Mouse (Mus musculus) limb, embryonic 15.5 days (tissue): ENCODE data around the gene Gstp1. TPM values are rescaled to one million over a fixed set of nuclear protein-coding genes. Genes with fewer than 3 reads are reported as not detected.

Source experiments
- ATAC-seq: fragments of 200-750 bp; cut with Nextera tagmentation; 2 replicates; pipeline ENCODE4 v1.8.0; 2017; ENCODE audit warnings: low read depth, moderate TSS enrichment; ENCODE audit not compliant: insufficient number of reproducible peaks, low FRiP score, low TSS enrichment
- H3K27ac ChIP-seq: fragments of 300-500 bp; sonication (generic); 2 replicates; pipeline ENCODE4 v1.5.1; 2015; ENCODE audit warnings: moderate library complexity, mild to moderate bottlenecking, inconsistent platforms
- H3K27me3 ChIP-seq: fragments of 300-500 bp; sonication (generic); 2 replicates; pipeline ENCODE4 v1.6.1; 2015; ENCODE audit warnings: inconsistent platforms
- H3K36me3 ChIP-seq: fragments of 300-500 bp; sonication (generic); 2 replicates; pipeline ENCODE4 v1.6.1; 2015; ENCODE audit warnings: inconsistent platforms
- H3K4me1 ChIP-seq: fragments of 300-500 bp; sonication (generic); 2 replicates; pipeline ENCODE4 v1.6.1; 2015; ENCODE audit warnings: inconsistent platforms
- H3K4me2 ChIP-seq: fragments of 300-500 bp; sonication (generic); 2 replicates; pipeline ENCODE4 v1.6.1; 2015; ENCODE audit warnings: mild to moderate bottlenecking, inconsistent platforms
- H3K4me3 ChIP-seq: fragments of 300-500 bp; sonication (generic); 2 replicates; pipeline ENCODE4 v1.5.1; 2015; ENCODE audit warnings: mild to moderate bottlenecking, inconsistent platforms
- H3K9ac ChIP-seq: fragments of 300-500 bp; sonication (generic); 2 replicates; pipeline ENCODE4 v1.6.1; 2015; ENCODE audit warnings: inconsistent platforms
- H3K9me3 ChIP-seq: fragments of 300-500 bp; sonication (generic); 2 replicates; pipeline ENCODE4 v1.6.1; 2016; ENCODE audit warnings: inconsistent platforms
- WGBS: fragments of 180-500 bp; shearing (Covaris S2); methylation state at CpG from one replicate; pipeline ENCODE4 v1.1.7; 2015; 5-methylcytosine and 5-hydroxymethylcytosine counted together
- polyA plus RNA-seq: library from polyadenylated mRNA; unstranded; fragments of >200 nt; fragmentation: Nextera tagmentation; extraction: Ambion mirVana; gene quantifications from 2 replicates; pipeline ENCODE4 v1.2.1, GENCODE M21; 2015

Gstp1 gene
- polyA plus RNA-seq, 1 experiment from 2014 or later: 537 TPM

DNA sequence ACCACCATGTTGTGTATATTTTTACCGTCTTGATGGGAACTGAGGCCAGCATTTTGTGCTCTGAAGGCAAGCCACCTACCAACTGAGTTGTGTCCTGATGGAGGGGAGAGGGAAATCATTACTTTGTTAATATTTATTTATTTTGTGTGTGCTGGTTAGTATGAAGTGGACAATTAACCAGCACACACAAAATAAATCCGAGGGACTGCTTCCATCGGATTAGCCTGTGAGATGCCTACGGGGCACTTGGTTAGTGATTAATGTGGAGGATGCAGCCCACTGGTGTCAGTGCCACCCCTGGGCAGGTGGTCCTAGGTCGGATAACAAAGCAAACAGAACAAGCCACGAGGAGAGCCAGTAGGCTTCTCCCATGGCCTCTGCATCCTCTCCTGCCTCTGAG is 42.9 kb downstream of the Gstp1 start:
- Histone ChIP-seq H3K4me2 (no peak overlapping the region), H3K9me3 (no peaks in the 10 kb centered on the region), H3K27ac (no peak overlapping the region), H3K4me3 (no peak overlapping the region), H3K36me3 (no peaks in the 10 kb centered on the region), H3K27me3 (no peaks in the 10 kb centered on the region; the same call in 1 of the 2 replicates), H3K4me1 (peaks cover 11% of the 10 kb centered on the region), H3K9ac (no peak overlapping the region)
- no peak for ATAC-seq
- 62% methylated on average over 6 of the region's 6 CpGs for WGBS

- H3K27ac ChIP-seq: no peak within 1 kb of the TSS
- H3K27me3 ChIP-seq: no peaks in the 10 kb centered on the region; the same call in 1 of the 2 replicates
- no peaks in the 10 kb centered on the region for H3K4me1 ChIP-seq
- H3K9me3 ChIP-seq: no peaks in the 10 kb centered on the region
- no peak within 1 kb of the TSS for H3K4me2 ChIP-seq
- no peak for ATAC-seq
- no peak within 1 kb of the TSS for H3K9ac ChIP-seq
- WGBS: 41% methylated on average over 5 of the region's 5 CpGs
- H3K36me3 ChIP-seq: no peaks in the 10 kb centered on the region
- no peak within 1 kb of the TSS for H3K4me3 ChIP-seq
Measured at GRCm38 (mm10) chr19:3992416-3992815, 45.4 kb downstream of the Gstp1 start, which contains the start of gene Tbx10. Gene Tbx10, plus strand, starts transcription at chr19:3992752.

- no peaks in the 10 kb centered on the region for H3K36me3 ChIP-seq
- WGBS: 78% methylated on average over 3 of the region's 3 CpGs
Measured at GRCm38 (mm10) chr19:3991966-3992365, 45.8 kb downstream of the Gstp1 start.

DNA sequence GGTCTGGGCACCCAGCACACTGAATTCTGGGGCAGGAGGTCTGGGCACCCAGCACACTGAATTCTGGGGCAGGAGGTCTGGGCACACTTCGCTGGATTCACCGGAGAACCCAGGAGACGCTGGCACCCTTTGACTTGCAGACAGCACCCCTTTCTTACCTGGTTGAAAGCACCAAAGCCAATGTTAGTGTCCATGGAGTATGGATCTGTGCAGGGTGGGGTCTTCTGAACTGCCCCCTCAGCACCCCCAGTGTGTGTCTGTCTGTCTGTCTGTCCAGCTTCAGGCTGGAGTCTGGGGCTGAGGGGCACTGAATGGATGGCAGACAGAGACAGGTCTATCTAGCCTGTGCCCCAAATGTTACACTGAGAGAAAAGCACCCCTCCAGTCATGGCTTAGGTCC is 46.2 kb downstream of the Gstp1 start:
- 96% methylated on average over 3 of the region's 3 CpGs for WGBS
- no peak overlapping the region for H3K4me3 ChIP-seq
- H3K27ac ChIP-seq: no peak overlapping the region
- no peak overlapping the region for H3K4me2 ChIP-seq
- no peaks in the 10 kb centered on the region for H3K9me3 ChIP-seq
- H3K27me3 ChIP-seq: no peaks in the 10 kb centered on the region; the same call in 1 of the 2 replicates
- H3K9ac ChIP-seq: no peak overlapping the region
- ATAC-seq: no peak
- peaks cover 6% of the 10 kb centered on the region for H3K4me1 ChIP-seq
- H3K36me3 ChIP-seq: no peaks in the 10 kb centered on the region

More at GRCm38 (mm10) chr19:3991966-3992365, 45.8 kb downstream of the Gstp1 start:
- no peak overlapping the region for H3K9ac ChIP-seq
- H3K27me3 ChIP-seq: no peaks in the 10 kb centered on the region; the same call in 1 of the 2 replicates
- no peaks in the 10 kb centered on the region for H3K9me3 ChIP-seq
- peaks cover 2% of the 10 kb centered on the region for H3K4me1 ChIP-seq
- H3K27ac ChIP-seq: no peak overlapping the region
- no peak for ATAC-seq
- H3K4me3 ChIP-seq: no peak overlapping the region
- no peak overlapping the region for H3K4me2 ChIP-seq

GRCm38 (mm10) chr19:3990804-3991203 is 47.0 kb downstream of the Gstp1 start:
- Histone ChIP-seq H3K9me3 (no peaks in the 10 kb centered on the region), H3K9ac (no peak overlapping the region), H3K27ac (no peak overlapping the region), H3K36me3 (no peaks in the 10 kb centered on the region), H3K4me2 (no peak overlapping the region), H3K4me1 (peaks cover 14% of the 10 kb centered on the region), H3K27me3 (no peaks in the 10 kb centered on the region; the same call in 1 of the 2 replicates), H3K4me3 (no peak overlapping the region)
- ATAC-seq: no peak
- WGBS: 23% methylated on average over 6 of the region's 6 CpGs

- Histone ChIP-seq H3K27ac (no peak overlapping the region), H3K9ac (no peak overlapping the region), H3K4me3 (no peak overlapping the region), H3K36me3 (no peaks in the 10 kb centered on the region), H3K27me3 (no peaks in the 10 kb centered on the region), H3K4me2 (no peak overlapping the region), H3K9me3 (no peaks in the 10 kb centered on the region), H3K4me1 (peaks cover 15% of the 10 kb centered on the region)
- 87% methylated on average over 4 of the region's 4 CpGs for WGBS
- ATAC-seq: no peak
Measured at GRCm38 (mm10) chr19:3988750-3989149, 49.0 kb downstream of the Gstp1 start.

- ATAC-seq: no peak
- Histone ChIP-seq H3K9me3 (no peaks in the 10 kb centered on the region), H3K27me3 (no peaks in the 10 kb centered on the region), H3K27ac (no peak overlapping the region), H3K9ac (no peak overlapping the region), H3K4me2 (no peak overlapping the region), H3K4me3 (no peak overlapping the region), H3K4me1 (peaks cover 15% of the 10 kb centered on the region), H3K36me3 (no peaks in the 10 kb centered on the region)
- WGBS: 79% methylated on average over 14 of the region's 14 CpGs
Measured at GRCm38 (mm10) chr19:3988066-3988465, 49.7 kb downstream of the Gstp1 start.

DNA sequence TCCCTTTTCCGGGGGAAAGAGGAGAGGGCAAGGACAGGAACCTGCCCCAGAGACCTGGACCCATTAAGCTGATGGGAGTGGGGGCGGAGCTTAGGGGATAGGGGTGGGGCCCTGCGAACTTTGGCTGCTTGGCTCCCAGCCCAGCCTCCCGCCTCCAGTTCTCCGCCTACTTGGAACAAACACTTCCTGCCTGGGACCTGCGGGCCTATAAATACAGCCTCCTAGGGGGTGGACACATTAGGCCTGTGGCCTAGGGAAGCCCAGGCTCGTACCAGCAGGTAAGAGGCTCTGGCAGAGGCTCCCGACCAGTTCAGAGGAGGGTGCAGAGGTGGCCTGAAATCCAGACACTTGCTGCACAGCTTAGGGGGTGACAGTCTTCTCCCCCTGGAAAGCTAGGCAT is 51.5 kb downstream of the Gstp1 start, which contains the start of gene Acy3:
Gene Acy3, plus strand, starts transcription at position 237 of the 400 bp plus-strand sequence.
- Histone ChIP-seq H3K27ac (peak within 1 kb of the TSS; percentile 68), H3K9ac (no peak within 1 kb of the TSS), H3K4me3 (no peak within 1 kb of the TSS), H3K27me3 (no peaks in the 10 kb centered on the region), H3K9me3 (no peaks in the 10 kb centered on the region), H3K36me3 (no peaks in the 10 kb centered on the region), H3K4me2 (peak within 1 kb of the TSS; percentile 36), H3K4me1 (peaks cover 15% of the 10 kb centered on the region)
- 8% methylated on average over 8 of the region's 8 CpGs for WGBS
- peak; percentile 46; the same call in 1 of the 2 replicates for ATAC-seq

Other genes with a start within 250 kb of the Gstp1 start
- 32.3 and 32.7 TPM in 2 replicates for gene Chka, start 186.2 kb downstream of the Gstp1 start, polyA plus RNA-seq
- gene Tcirg1, start 130.9 kb downstream of the Gstp1 start, polyA plus RNA-seq: 46.3 and 52.4 TPM in 2 replicates
- 244 and 254 TPM in 2 replicates for gene Ndufs8, start 125.2 kb downstream of the Gstp1 start, polyA plus RNA-seq
- 2.7 and 4.2 TPM in 2 replicates for gene Aldh3b1, start 108.2 kb downstream of the Gstp1 start, polyA plus RNA-seq
- 26.1 and 30.5 TPM in 2 replicates for gene Unc93b1, start 102.8 kb downstream of the Gstp1 start, polyA plus RNA-seq
- 3.7 and 6.7 TPM in 2 replicates for gene Aldh3b3, start 79.3 kb downstream of the Gstp1 start, polyA plus RNA-seq
- 35.9 and 37.2 TPM in 2 replicates for gene Aldh3b2, start 65.7 kb downstream of the Gstp1 start, polyA plus RNA-seq
- 5.9 and 7.5 TPM in 2 replicates for gene Acy3, start 51.4 kb downstream of the Gstp1 start, polyA plus RNA-seq
- not detected in 2 replicates for gene Tbx10, start 45.2 kb downstream of the Gstp1 start, polyA plus RNA-seq
- 31.5 and 33.4 TPM in 2 replicates for gene Nudt8, start 37.4 kb downstream of the Gstp1 start, polyA plus RNA-seq
- 3.3 and 3.5 TPM in 2 replicates for gene Gm49405, start 37.4 kb downstream of the Gstp1 start, polyA plus RNA-seq
- 3.8 and 4.4 TPM in 2 replicates for gene Doc2g, start 34.7 kb downstream of the Gstp1 start, polyA plus RNA-seq
- gene Ndufv1, start 25.2 kb downstream of the Gstp1 start, polyA plus RNA-seq: 193 and 209 TPM in 2 replicates
- 1.4 and 2.3 TPM in 2 replicates for gene Gstp2, start 8.0 kb upstream of the Gstp1 start, polyA plus RNA-seq
- gene Gstp3, start 21.6 kb upstream of the Gstp1 start, polyA plus RNA-seq: 0.46 and 0.65 TPM in 2 replicates
- gene Cabp2, start 43.6 kb upstream of the Gstp1 start, polyA plus RNA-seq: not detected in 2 replicates
- 82.7 and 85.6 TPM in 2 replicates for gene Cdk2ap2, start 59.2 kb upstream of the Gstp1 start, polyA plus RNA-seq
- gene Pitpnm1, start 62.0 kb upstream of the Gstp1 start, polyA plus RNA-seq: 5.6 and 6.2 TPM in 2 replicates
- 95.5 and 97.7 TPM in 2 replicates for gene Aip, start 87.9 kb upstream of the Gstp1 start, polyA plus RNA-seq
- not detected in 2 replicates for gene Gpr152, start 101.8 kb upstream of the Gstp1 start, polyA plus RNA-seq
- gene Cabp4, start 106.0 kb upstream of the Gstp1 start, polyA plus RNA-seq: 0.05 and 0.06 TPM in 2 replicates
- 169 and 170 TPM in 2 replicates for gene Coro1b, start 110.6 kb upstream of the Gstp1 start, polyA plus RNA-seq
- gene Ptprcap, start 115.6 kb upstream of the Gstp1 start, polyA plus RNA-seq: 7.4 and 9.5 TPM in 2 replicates
- 68.8 and 79.3 TPM in 2 replicates for gene Rps6kb2, start 125.4 kb upstream of the Gstp1 start, polyA plus RNA-seq
- gene Carns1, start 137.5 kb upstream of the Gstp1 start, polyA plus RNA-seq: 1.8 and 2.7 TPM in 2 replicates
- 3.9 and 4.5 TPM in 2 replicates for gene Tbc1d10c, start 153.3 kb upstream of the Gstp1 start, polyA plus RNA-seq
- gene Ppp1ca, start 154.1 kb upstream of the Gstp1 start, polyA plus RNA-seq: 759 and 834 TPM in 2 replicates
- gene Rad9a, start 163.7 kb upstream of the Gstp1 start, polyA plus RNA-seq: 31.6 and 33.5 TPM in 2 replicates
- 8.1 and 8.4 TPM in 2 replicates for gene Clcf1, start 176.3 kb upstream of the Gstp1 start, polyA plus RNA-seq
- gene AC109138.7, start 176.4 kb upstream of the Gstp1 start, polyA plus RNA-seq: not detected in 2 replicates
- gene Pold4, start 193.9 kb upstream of the Gstp1 start, polyA plus RNA-seq: 27.7 and 35.9 TPM in 2 replicates
- gene Ssh3, start 231.2 kb upstream of the Gstp1 start, polyA plus RNA-seq: 29.4 and 32.7 TPM in 2 replicates
- 11.8 TPM in 2 replicates for gene Ankrd13d, start 245.2 kb upstream of the Gstp1 start, polyA plus RNA-seq